Mouse (Mus musculus) skeletal muscle tissue, adult 2 months (tissue): Measurements from ENCODE around the gene Arel1.
A peak's percentile ranks its signal among the peaks of the same experiment; 100 is the strongest.

Source experiments
- DNase-seq: peaks from one replicate; pipeline ENCODE4 v3.0.0-alpha.2; 2012; ENCODE audit warnings: low read depth, low spot score

The Arel1 gene

GRCm38 (mm10) chr12:84907024-84907626 is 63.6 kb downstream of the Arel1 start:
- peak; percentile 51 for DNase-seq

GRCm38 (mm10) chr12:84904399-84904798 is 66.3 kb downstream of the Arel1 start:
- DNase-seq: no peak

- no peak for DNase-seq
Measured at GRCm38 (mm10) chr12:84900317-84900716, 70.4 kb downstream of the Arel1 start.

- no peak for DNase-seq
Measured at GRCm38 (mm10) chr12:84897322-84897721, 73.4 kb downstream of the Arel1 start.

GRCm38 (mm10) chr12:84896235-84896634 is 74.5 kb downstream of the Arel1 start:
- no peak for DNase-seq

GRCm38 (mm10) chr12:84893648-84894628 is 76.8 kb downstream of the Arel1 start:
- DNase-seq: peak; percentile 55

- no peak for DNase-seq
Measured at GRCm38 (mm10) chr12:84890289-84890688, 80.4 kb downstream of the Arel1 start.

GRCm38 (mm10) chr12:84885107-84885876 is 85.4 kb downstream of the Arel1 start:
- DNase-seq: peak; percentile 73

- DNase-seq: no peak
Measured at GRCm38 (mm10) chr12:84884423-84885076, 86.2 kb downstream of the Arel1 start.

GRCm38 (mm10) chr12:84882796-84883195 is 87.9 kb downstream of the Arel1 start:
- DNase-seq: no peak

- peak; percentile 25 for DNase-seq
Measured at GRCm38 (mm10) chr12:84880091-84880490, 90.6 kb downstream of the Arel1 start.

GRCm38 (mm10) chr12:84876481-84877121 is 94.1 kb downstream of the Arel1 start, which contains the start of gene Ltbp2:
Gene Ltbp2 (minus strand): TSS chr12:84876532.
- DNase-seq: peak; percentile 77

- DNase-seq: no peak
Measured at GRCm38 (mm10) chr12:84875761-84876480, 94.8 kb downstream of the Arel1 start.

GRCm38 (mm10) chr12:84873434-84873833 is 97.3 kb downstream of the Arel1 start:
- no peak for DNase-seq

GRCm38 (mm10) chr12:84872310-84872709 is 98.4 kb downstream of the Arel1 start:
- DNase-seq: no peak
